10 mouse cellular contexts compared by ENCODE assay signal in genomic region chr7:70352617-70353016, GRCm38 (mm10). TPM values are rescaled to one million over a fixed set of nuclear protein-coding genes. Genes with fewer than 3 reads are reported as not detected.
DNase-seq lines count a peak whose midpoint lies in the region; ATAC-seq lines count a peak whose summit lies in the region.
"Had no signal": no experiment of that assay in that cellular context is flagged by ENCODE, and none has a peak within 500 bp of the region (broad histone marks: within the 10 kb centered on the region; RNA-seq: fewer than 3 reads in every experiment).

No protein-coding gene starts in this region.

- DNase-seq in kidney, adult 11 months = no peak
- peak; percentile 47 for DNase-seq in forebrain, embryonic 11.5 days (ENCODE audit: low spot score)
- no peak for DNase-seq in limb, embryonic 10.5 days (ENCODE audit: low spot score)
- no peak for DNase-seq in thymus, postnatal 25 days
- no peak for DNase-seq in cerebellum, adult 8-10 months

- 10% methylated on average over 3 of the region's 3 CpGs for WGBS in kidney, embryonic 15.5 days
- WGBS in forebrain, embryonic 11.5 days = 4% methylated on average over 3 of the region's 3 CpGs
- WGBS in limb, embryonic 10.5 days = 3% methylated on average over 3 of the region's 3 CpGs
- WGBS in neural tube, embryonic 13.5 days = 18% methylated on average over 3 of the region's 3 CpGs

- ATAC-seq in kidney, embryonic 15.5 days (replicated peaks; ENCODE audit: low FRiP score) = no peak
- no peak for ATAC-seq in forebrain, embryonic 11.5 days (replicated peaks; ENCODE audit: low FRiP score)
- ATAC-seq in neural tube, embryonic 13.5 days (ENCODE audit: low read depth) = no peak
- ATAC-seq in monocyte, adult 5-6 weeks (replicated peaks; ENCODE audit: insufficient number of reproducible peaks, low FRiP score, low TSS enrichment, poor library complexity, severe bottlenecking) = no peak

- H3K4me2 ChIP-seq in kidney, embryonic 15.5 days = peak overlapping the region; percentile 73
- peak overlapping the region; percentile 92 for H3K4me2 ChIP-seq in forebrain, embryonic 11.5 days (ENCODE audit: low read depth, low read length, severe bottlenecking)
- peak overlapping the region; percentile 88 for H3K4me2 ChIP-seq in neural tube, embryonic 13.5 days

- H3K36me3 ChIP-seq in kidney, embryonic 15.5 days = peaks cover 29% of the 10 kb centered on the region
- no peaks in the 10 kb centered on the region for H3K36me3 ChIP-seq in forebrain, embryonic 11.5 days (ENCODE audit: control insufficient read depth, insufficient read depth, low read length)
- peaks cover 33% of the 10 kb centered on the region for H3K36me3 ChIP-seq in limb, embryonic 10.5 days
- H3K36me3 ChIP-seq in neural tube, embryonic 13.5 days = peaks cover 15% of the 10 kb centered on the region; the same call in 1 of the 2 replicates
- H3K36me3 ChIP-seq: G1E had no signal

- H3K9ac ChIP-seq in kidney, embryonic 15.5 days = peak overlapping the region; percentile 75
- peak overlapping the region; percentile 91 for H3K9ac ChIP-seq in forebrain, embryonic 11.5 days (ENCODE audit: low read length)
- peak overlapping the region; percentile 91 for H3K9ac ChIP-seq in neural tube, embryonic 13.5 days

- H3K4me3 ChIP-seq in kidney, embryonic 15.5 days (replicated peaks) = peak overlapping the region; percentile 58
- H3K4me3 ChIP-seq in forebrain, embryonic 11.5 days (ENCODE audit: low read depth, low read length) = peak overlapping the region; percentile 59
- peak overlapping the region; percentile 67 for H3K4me3 ChIP-seq in limb, embryonic 10.5 days
- H3K4me3 ChIP-seq in neural tube, embryonic 13.5 days = peak overlapping the region; percentile 66

- H3K4me1 ChIP-seq in kidney, embryonic 15.5 days = peaks cover 42% of the 10 kb centered on the region
- peaks cover 11% of the 10 kb centered on the region for H3K4me1 ChIP-seq in forebrain, embryonic 11.5 days (replicated peaks; ENCODE audit: control insufficient read depth, insufficient read depth, low read length)
- H3K4me1 ChIP-seq in limb, embryonic 10.5 days = peaks cover 87% of the 10 kb centered on the region
- H3K4me1 ChIP-seq in neural tube, embryonic 13.5 days (replicated peaks) = peaks cover 81% of the 10 kb centered on the region

- H3K27ac ChIP-seq in kidney, embryonic 15.5 days = peak overlapping the region; percentile 94
- H3K27ac ChIP-seq in forebrain, embryonic 11.5 days (ENCODE audit: low read depth, low read length) = peak overlapping the region; percentile 96; the same call in 1 of the 2 replicates
- H3K27ac ChIP-seq in limb, embryonic 10.5 days = peak overlapping the region; percentile 99
- H3K27ac ChIP-seq in neural tube, embryonic 13.5 days (replicated peaks) = peak overlapping the region; percentile 97

- H3K9me3 ChIP-seq in kidney, embryonic 15.5 days (replicated peaks) = no peaks in the 10 kb centered on the region
- no peaks in the 10 kb centered on the region for H3K9me3 ChIP-seq in forebrain, embryonic 11.5 days (ENCODE audit: control insufficient read depth, low read length)
- no peaks in the 10 kb centered on the region for H3K9me3 ChIP-seq in limb, embryonic 10.5 days (replicated peaks)
- no peaks in the 10 kb centered on the region for H3K9me3 ChIP-seq in neural tube, embryonic 13.5 days

- H3K27me3 ChIP-seq in kidney, embryonic 15.5 days = no peaks in the 10 kb centered on the region
- peaks cover 42% of the 10 kb centered on the region for H3K27me3 ChIP-seq in forebrain, embryonic 11.5 days (ENCODE audit: control insufficient read depth, insufficient read depth, low read length)
- peaks cover 6% of the 10 kb centered on the region for H3K27me3 ChIP-seq in limb, embryonic 10.5 days (ENCODE audit: low read depth, poor library complexity, severe bottlenecking)
- no peaks in the 10 kb centered on the region for H3K27me3 ChIP-seq in neural tube, embryonic 13.5 days

RNA-seq across cellular contexts. Expression of gene Nr2f2, which starts 13.9 kb away (rescaled TPM):
- 230 and 240 TPM in 2 replicates for polyA plus RNA-seq in kidney, embryonic 15.5 days (2015; fragmentation: Nextera tagmentation; extraction: Ambion mirVana)
- 124 and 137 TPM in 2 replicates for polyA plus RNA-seq in forebrain, embryonic 11.5 days (2014; fragmentation: Nextera tagmentation; extraction: Ambion mirVana)
- 48.0 and 56.8 TPM in 2 replicates for polyA plus RNA-seq in limb, embryonic 10.5 days (2016; fragmentation: Nextera tagmentation; extraction: Ambion mirVana)
- polyA plus RNA-seq in neural tube, embryonic 13.5 days (2015; fragmentation: Nextera tagmentation; extraction: Ambion mirVana) = 85.5 and 87.8 TPM in 2 replicates
- total RNA-seq in monocyte, adult 5-6 weeks (2017) = not detected in 3 replicates
- total RNA-seq: megakaryocyte, adult 5-6 weeks had no signal
- polyA plus RNA-seq: G1E had no signal
